Mouse (Mus musculus): ENCODE measurements around the gene Plcxd3. TPM values are rescaled to one million over a fixed set of nuclear protein-coding genes. Genes with fewer than 3 reads are reported as not detected.
A peak's percentile ranks its signal among the peaks of the same experiment; 100 is the strongest.

Gene Plcxd3
- total RNA-seq (2021), result under 1 TPM; 0.24 to 0.40 TPM

DNA sequence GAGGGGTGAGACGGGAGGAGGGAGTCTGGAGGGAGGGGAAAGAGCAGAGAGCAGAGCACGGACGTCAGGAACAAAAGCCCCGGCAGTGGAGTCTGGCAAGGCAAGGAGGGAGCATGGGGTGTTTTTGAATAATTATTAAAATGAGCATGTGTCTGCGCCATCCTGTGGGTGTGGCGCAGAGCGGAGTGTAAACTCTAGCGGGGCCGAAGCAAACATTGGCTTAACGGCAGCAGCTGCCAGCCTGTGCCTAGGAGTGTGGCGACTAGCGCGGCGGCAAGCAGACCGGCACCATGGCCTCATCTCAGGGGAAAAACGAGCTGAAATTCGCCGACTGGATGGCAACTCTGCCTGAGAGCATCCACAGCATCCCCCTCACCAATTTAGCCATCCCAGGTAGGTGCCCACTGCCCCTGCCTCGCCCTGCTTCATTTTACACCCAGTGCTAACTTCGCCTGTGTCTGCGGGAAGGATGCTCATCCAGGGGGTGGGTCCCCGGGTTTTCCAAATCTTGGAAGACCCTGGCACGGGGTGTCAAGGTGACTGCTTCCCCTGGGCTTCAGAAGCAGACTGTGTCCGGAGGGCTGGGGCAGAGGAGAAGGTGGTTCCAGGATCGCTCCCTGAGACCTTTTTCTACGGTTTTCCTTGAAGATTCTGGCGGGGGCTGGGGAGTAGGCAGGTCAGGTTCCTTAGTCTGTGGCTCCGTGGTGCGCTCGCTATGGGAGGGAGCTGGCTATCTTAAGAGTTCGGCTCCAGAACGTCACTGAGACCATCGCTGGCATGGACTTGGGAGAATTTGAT lies at the start of gene Plcxd3:
Plcxd3 (plus strand) TSS at position 69 of the 798 bp plus-strand sequence.
- intact Hi-C loops (cut with DNase I), result no loop called here
- DNase-seq, result no peak

DNA sequence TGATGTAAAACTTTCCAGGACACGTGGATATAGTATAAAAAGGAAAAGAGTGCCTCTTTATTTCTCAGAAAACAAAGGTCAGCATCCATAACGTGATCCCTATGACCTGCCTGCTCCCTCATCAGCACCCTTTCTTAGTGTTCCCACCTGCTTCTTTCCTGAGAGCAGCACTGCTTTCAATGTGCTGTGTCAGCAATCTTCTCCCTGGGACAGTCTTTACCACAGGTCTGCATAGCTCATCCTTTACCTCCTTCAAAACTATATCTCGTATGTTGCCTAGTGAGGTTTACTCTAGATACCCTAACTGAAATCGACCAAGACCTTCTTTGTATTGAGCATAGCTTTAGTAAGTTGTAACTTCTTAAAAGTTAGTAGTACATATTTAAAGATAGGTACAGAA lies 43.4 kb upstream of the Plcxd3 start:
- intact Hi-C loops (cut with DNase I), result no loop called here

DNA sequence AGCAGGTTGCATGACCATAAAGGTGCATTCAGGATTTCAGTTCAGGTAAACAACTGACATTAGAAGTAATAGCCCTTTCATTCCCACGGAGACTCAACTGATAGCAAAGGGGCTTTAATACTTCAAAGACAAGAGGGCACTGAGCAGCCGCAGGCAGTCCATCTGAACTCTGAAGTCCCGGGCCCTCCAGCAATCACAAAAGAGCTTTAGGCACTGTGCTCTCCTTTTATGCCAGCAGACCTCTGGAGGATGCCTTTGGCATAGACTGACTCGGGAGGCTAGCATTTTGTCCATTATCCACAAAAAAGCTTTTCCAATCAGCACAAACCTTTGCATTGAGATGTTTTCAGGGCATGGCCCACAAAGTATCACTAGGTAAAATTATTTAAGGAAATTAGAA lies 33.7 kb upstream of the Plcxd3 start:
- no peak for DNase-seq
- intact Hi-C loops (cut with DNase I), result no loop called here

More for the DNA sequence above, 43.4 kb upstream of the Plcxd3 start:
- no peak for DNase-seq

DNA sequence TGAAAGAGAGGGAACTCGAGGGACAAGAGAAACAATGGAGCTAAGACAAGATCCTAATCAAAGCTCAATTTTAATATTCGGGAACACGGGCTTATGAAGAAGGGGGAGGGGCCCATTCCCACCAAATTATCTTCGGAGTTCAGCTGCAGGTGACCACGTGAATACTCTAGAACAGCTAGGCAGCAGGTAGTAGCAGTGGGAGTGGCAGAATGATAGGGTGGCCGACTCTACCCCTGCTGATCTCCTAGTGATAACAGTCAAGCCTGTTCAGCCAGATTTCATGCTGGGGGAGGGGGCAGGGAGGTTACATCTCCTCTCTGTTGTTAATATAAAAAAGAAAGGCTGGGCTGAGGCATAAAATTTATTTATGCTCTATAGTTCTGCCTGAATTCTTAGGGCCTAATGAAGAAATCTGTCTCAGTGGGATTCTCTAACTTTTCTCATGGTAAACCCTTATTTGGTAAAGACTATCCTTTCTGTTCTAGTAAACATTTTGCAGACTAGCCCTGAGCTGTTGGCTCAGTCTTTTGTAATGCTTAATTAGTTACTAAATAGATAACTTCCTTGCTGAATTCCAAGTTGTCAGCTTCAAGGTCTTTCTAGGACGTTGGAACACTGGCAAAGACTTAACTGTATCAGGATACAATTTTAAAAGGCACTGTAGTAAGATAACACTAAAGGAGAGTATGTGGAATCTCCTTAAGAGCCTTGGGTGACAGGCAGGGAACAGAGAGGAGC lies 26.3 kb upstream of the Plcxd3 start:
- no peak for DNase-seq
- intact Hi-C loops (cut with DNase I), result no loop called here

DNA sequence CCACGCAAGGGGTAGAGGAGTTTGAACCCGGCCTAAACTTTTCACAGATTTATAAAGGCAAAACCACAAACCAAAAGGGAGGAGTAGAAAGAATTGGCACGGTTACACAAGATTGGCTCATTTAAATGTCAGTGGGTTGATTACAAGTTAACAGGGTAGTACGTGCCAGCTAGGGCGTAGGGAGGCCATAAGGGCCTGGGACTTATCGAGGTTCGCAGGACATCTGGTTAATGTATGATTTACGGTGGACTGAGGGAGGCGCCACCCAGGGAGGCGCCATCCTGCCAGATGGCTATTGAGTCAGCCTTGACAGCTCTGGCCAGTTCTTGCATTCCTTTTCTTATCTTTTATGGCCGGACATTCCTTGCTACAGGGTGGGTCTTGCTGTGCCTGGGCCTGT lies 18.9 kb upstream of the Plcxd3 start:
- intact Hi-C loops (cut with DNase I), result no loop called here
- DNase-seq, result peak; percentile 17 to 23

DNA sequence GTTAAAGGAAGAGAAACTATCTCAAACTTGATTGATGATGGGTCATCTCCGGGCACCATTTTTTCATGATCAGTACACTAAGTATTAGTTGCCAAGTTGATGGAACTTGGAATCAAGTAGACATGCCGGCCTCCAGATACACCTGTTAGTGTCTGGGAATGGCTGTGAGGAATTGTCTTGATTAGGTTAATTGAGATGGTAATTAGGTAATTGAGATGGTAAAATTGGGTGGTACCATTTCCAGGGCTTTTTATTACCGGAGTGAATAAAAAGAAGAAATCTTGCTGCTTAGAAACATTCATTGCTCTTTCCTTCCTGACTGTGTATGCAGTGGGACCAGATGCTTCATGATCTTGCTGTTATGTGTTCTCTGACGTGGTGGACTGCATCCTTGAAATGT lies 17.6 kb upstream of the Plcxd3 start:
- intact Hi-C loops (cut with DNase I), result no loop called here

DNA sequence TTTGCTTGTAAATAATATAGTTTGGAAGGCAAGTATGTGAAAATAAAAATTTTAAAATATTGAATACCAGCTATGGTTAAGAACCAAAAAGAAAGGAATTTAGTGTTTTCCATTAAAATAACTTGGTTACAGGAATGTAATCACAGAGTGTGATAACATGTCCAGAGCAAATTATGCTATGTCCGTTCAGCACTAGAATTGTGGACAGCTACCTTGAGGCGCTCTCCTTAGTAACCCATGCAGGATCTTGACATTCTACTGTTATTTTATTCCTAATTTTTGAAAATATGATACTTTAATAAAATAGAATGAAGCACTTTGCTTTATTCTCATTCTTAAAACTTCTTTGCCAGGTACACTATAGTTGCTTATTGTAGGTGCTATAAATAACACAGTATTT lies 7.5 kb upstream of the Plcxd3 start:
- peak; percentile 7 to 10 for DNase-seq
- intact Hi-C loops (cut with DNase I), result no loop called here

More for the DNA sequence above, 17.6 kb upstream of the Plcxd3 start:
- DNase-seq, result no peak

DNA sequence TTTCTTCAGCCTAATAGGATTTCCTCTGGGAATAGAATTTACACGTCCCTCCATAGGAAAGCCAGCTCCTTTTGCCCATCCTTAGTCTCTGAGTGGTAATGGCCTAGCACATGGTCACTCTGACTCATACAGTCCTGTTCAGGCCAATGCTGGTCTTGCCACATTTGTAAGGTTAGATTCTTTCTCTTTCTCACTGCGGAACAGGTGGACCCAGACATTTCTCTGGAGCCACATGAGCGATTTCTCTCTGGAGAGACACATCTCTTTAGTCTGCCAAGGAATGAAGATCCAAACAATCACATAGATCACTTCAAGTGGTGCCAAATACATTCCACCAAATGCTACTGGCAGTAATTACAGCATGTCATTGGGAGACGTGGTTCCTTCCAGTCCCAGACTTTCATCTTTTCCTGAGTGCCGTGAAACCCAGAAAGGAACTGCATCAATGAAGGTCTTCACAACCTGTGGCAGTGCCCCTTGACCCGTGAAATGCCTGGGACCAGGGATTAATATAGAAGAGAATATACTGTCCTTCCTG lies 769 bp upstream of the Plcxd3 start:
- DNase-seq, result no peak
- intact Hi-C loops (cut with DNase I), result no loop called here

DNA sequence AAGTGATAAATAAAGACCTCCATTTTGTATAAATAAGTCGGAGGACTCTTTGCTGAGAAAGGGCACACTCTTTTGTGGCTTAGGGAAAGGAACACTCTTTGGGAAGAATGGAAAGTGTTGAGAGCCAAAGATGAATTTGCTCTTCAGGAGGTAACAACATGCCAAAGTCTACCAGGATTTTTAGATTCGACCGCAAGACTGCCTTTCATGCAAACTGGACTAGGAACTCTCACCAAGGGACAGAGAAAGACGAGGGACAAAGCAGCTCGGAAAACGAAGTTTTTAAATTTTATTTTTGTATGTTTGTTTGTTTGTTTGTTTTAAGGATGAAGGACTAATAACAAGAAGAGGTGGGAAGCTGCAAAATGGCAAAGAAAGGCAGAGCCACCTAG lies 264 bp upstream of the Plcxd3 start:
- intact Hi-C loops (cut with DNase I), result no loop called here
- no peak for DNase-seq

DNA sequence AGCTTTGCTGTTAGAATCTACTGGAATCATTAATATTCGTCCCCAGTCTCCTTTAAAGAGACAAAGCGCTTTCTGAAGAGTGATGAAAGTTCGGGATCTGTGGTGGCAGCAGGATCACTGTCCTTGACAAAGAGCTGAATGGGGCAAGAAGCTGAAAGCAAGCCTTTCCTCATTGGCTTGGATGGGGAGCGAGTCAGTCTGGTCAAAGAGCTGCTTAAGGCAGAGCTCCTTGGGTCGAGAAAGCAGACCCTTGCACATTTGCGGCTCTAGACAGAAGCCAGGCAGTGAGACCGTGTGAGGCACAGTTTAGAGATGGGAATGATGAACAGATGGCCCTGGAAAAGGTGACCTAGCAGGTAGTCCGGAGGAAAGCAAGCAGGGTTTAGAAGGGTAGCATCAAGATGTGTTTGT lies 935 bp downstream of the Plcxd3 start:
- intact Hi-C loops (cut with DNase I), result no loop called here
- no peak for DNase-seq

DNA sequence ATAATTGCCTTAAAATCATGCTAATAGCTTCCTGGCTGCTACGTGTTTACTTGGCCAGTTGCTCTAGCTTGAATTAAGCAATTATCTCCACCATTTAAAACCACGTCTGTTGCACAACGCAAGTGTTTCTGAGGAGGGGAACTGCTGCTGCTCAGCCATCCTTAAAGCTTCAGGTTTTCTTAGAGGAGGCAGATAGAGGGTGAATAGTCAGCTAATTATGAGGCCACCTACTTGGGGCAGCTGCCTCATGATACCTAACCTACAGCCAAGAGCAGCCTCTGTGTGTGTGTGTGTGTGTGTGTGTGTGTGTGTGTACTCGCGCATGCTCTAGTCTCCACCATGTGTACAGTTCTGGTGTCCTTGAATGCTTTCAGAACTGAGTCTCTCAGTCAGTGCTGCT lies 3.5 kb downstream of the Plcxd3 start:
- DNase-seq, result no peak
- intact Hi-C loops (cut with DNase I), result no loop called here

DNA sequence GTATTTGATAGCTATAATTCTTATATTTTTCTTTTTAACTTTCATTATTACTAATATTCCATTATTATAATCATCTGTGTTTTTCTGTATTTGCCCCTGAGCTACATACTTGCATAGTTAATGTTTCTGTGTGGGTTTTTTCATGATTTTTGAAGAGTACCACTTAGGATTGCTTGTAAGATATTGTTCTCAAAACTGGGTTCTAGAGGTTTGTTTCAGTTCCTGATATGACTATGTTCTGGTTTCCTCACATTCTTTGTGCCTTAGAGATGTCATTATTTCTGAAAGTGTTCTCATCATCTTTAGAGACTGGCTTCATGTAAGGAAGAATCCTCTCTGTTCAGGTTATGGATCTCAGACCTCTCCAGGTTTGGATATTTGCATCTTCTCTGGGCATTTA lies 12.5 kb downstream of the Plcxd3 start:
- no peak for DNase-seq
- intact Hi-C loops (cut with DNase I), result no loop called here

DNA sequence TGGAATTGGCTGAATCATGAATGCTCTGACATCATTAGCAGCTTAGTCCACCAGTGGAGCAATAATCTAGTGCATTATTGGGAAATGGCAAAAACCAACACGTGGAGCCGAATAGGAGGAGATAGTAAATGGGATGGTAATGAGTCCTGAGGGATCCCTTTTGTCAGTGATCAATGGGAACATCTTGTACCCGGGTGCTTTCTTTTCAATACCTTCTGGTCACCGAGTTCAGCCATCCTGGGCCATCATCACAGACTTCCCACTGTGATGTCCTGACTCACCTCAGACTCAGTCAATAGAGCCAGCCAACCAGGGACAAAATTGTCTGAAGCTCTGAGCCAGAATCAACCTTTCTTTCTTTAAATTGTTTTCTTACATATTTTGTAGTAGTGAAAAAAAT lies 24.8 kb downstream of the Plcxd3 start:
- no peak for DNase-seq
- intact Hi-C loops (cut with DNase I), result no loop called here

DNA sequence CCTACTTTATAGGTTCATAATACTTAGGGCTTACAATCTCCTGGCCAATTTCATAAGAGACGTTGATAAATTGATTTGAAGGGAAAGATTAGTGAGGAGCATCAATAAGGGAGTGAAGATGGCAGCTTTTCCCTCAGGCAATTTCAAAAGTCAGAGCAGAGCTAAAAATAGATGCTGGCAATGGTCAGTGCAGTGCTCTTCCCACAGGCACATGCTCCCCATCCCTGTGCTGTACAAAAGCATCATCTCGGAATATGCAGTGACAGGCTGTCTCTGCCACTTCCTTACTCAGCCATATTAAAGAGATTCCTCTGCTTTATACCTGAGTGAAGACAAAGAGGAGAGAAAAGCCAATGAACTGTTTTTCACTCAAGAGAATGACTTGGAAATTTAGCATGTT lies 36.0 kb downstream of the Plcxd3 start:
- DNase-seq, result peak in 1 of 2 experiments; percentile 0
- intact Hi-C loops (cut with DNase I), result no loop called here

DNA sequence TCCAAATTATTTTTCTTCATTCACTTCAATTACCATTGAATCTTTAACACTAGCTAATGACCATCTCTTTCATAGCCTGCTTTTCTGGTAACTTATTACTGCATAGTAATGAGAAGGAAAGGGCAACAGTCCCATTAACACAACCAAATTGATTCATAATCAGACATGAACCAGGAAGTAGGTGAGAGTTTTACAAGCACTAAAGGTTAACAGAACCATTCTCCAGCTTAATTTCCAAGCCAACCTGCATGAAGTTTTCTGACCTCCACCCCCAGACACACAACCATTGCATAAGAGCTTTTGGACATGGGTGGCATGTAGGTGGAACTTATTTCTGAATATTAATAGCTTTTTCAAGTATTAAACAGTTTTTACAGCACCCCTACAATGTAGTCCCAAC lies 64.8 kb downstream of the Plcxd3 start:
- intact Hi-C loops (cut with DNase I), result no loop called here
- DNase-seq, result no peak

DNA sequence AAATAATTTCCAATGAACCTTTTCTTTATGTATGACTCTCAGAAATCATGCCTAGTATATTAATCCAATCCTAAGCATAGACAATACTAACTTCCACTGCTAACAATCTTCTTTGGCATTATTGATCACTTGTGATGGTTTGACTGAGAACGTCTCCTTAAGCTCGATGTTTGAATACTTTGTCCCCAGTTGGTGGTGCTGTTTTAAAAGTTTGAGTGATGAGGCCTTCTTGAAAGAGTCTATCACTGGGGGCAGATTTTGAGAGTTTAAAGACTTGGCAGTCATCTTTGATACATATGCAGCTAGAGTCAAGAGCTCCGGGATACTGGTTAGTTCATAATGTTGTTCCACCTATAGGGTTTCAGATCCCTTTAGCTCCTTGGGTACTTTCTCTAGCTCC lies 120.9 kb downstream of the Plcxd3 start:
- intact Hi-C loops (cut with DNase I), result no loop called here

DNA sequence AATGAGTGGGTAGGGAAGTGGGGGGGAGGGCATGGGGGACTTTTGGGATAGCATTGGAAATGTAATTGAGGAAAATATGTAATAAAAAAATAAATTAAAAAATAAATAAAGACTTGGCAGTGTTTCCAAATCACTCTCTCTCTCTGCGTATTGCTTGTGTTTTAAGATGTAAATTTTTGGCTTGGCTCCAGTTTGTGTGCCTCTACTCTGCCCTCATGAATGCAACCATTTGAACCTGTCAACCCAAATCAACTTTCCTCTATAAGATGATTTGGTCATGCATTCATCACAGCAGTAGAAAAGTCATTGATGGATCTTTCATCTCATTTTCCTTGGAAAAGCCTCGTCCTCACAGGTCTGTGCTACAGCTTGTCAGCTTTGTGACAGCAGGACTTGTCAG lies 121.7 kb downstream of the Plcxd3 start:
- DNase-seq, result no peak
- intact Hi-C loops (cut with DNase I), result no loop called here

More for the DNA sequence above, 120.9 kb downstream of the Plcxd3 start:
- no peak for DNase-seq

DNA sequence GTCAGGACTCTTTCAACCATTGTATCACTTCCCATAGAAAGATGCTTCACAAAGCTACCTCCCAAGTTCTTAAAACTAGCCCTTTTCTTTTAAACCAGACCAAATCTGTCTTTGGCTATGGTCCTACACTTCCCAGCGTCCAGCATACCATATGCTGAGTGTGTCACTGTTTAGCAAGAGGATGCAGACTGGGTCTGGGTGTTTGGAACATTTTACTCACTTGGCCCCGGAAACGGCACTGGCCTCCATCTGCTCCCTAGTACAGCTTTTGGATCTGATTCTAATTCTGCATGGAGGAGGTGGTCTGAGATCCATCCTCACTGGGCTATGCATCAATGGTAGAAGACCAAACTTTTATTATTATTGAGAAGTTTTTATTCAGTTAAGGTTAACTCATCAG lies 122.7 kb downstream of the Plcxd3 start:
- no peak for DNase-seq
- intact Hi-C loops (cut with DNase I), result no loop called here

DNA sequence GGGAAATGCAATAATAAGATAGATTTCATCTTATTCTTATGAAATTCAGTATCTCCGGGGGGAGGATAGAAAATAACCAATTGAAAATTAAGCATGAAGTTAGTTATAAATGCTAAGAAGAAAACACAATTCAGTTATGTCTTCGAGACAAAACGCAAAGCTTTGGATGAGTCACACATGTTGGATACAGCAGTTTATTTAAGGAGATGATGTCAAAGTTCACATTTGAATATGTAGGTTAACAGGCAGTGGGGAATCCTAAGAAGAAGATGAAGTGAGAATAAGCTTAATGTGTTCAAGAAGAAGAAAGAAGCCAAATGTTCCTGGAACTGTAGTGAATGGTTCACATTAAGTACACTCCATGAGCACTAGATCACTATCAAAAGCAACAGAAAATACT lies 128.1 kb downstream of the Plcxd3 start:
- intact Hi-C loops (cut with DNase I), result no loop called here
- DNase-seq, result no peak

DNA sequence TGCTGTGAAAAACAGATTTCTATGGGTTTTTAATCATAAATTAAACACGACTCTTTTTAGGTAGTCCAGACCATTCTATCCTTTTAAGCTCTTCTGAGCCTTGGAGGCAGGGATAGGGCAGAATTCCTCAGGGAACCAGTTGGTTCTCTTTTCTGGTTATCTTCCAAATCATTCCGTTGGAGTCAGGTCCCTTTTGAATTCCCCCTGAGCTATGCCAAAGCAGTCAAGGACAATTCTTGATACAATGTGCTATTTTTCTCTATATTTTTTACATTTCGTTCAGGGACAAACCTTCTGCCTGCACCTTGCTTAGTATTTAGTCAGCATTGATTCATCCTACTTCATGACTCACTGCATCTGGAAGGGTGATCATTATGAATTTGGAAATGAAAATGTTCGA lies 128.5 kb downstream of the Plcxd3 start:
- DNase-seq, result no peak
- intact Hi-C loops (cut with DNase I), result no loop called here

DNA sequence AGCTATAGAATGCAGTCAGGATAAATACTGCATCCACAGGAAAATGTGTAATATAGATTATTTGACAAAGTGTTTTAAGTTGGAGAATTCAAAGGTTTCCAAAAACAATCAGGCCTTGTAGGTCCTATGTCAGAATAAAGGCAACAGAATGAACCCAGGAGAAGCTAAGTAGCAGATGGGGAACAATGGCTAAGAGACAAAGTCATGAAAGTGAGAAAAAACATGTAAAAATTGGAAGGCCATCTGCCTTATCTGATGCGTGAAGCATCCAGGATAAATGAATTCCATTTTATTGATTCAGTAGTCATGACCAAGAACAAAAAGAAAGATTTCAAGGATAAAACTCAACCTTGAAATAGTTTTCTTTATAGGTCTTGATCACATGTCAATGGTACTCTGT lies 139.4 kb downstream of the Plcxd3 start:
- DNase-seq, result no peak
- intact Hi-C loops (cut with DNase I), result no loop called here

DNA sequence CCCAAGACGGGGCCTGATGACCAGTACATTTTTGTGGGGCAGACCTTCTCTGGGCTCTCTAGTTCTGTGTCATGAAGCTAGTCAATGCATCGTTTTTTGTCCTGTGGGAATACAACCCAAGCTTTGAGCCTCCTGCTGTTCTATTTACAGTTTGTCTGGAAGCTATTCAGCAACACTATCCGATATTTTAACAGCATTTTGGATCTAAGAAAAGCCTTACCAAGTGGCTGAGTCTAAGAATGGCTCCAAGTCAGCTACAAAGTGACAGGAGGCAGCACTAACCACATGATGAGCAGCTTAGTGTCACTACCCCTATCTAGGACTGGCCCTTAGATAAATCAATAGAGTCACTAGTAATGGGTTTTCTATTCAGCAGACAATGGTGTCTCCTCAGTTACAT lies 149.3 kb downstream of the Plcxd3 start:
- no peak for DNase-seq
- intact Hi-C loops (cut with DNase I), result no loop called here
